Mouse (Mus musculus) C2C12 (cell line): Measurements from ENCODE around the gene Tceal3.

Experiments
- CTCF ChIP-seq: IDR thresholded peaks from one replicate; pipeline ENCODE4 v1.5.1; 2011; ENCODE audit not compliant: control insufficient read depth, insufficient read depth, insufficient read length
- MYOD1 ChIP-seq: IDR thresholded peaks from one replicate; pipeline ENCODE4 v1.6.1; 2011; ENCODE audit warnings: low read depth; ENCODE audit not compliant: control insufficient read depth, insufficient read length
- USF1 ChIP-seq: IDR thresholded peaks from one replicate; pipeline ENCODE4 v1.6.1; 2011; ENCODE audit warnings: low read depth, mild to moderate bottlenecking, control low read depth, moderate library complexity

GRCm38 (mm10) chrX:136693196-136693595 is 102.6 kb downstream of the Tceal3 start:
- TF ChIP-seq CTCF (no peak), USF1 (no peak), MYOD1 (no peak)
